Mouse (Mus musculus) MEL (cell line): ENCODE measurements around the gene Grcc10.

Experiments
- CTCF ChIP-seq, 3 experiments: IDR thresholded peaks in 2 of 3; conservative IDR thresholded peaks in 1 of 3; 2 replicates each; pipeline ENCODE4 v1.5.1; 2011 to 2012; ENCODE audit warnings: low read length in 3 of 3, low read depth in 2 of 3, mild to moderate bottlenecking in 2 of 3, improper control_type of control experiment in 1 of 3, inconsistent platforms in 1 of 3, mixed read lengths in 1 of 3, moderate library complexity in 1 of 3; ENCODE audit not compliant: control insufficient read depth in 1 of 3, insufficient read depth in 1 of 3, poor library complexity in 1 of 3, severe bottlenecking in 1 of 3
- E2F4 ChIP-seq: IDR thresholded peaks from 2 replicates; pipeline ENCODE4 v1.6.1; 2011; ENCODE audit warnings: low read depth, low read length, improper control_type of control experiment, borderline replicate concordance
- MAFK ChIP-seq: IDR thresholded peaks from 2 replicates; pipeline ENCODE4 v1.6.1; 2011; ENCODE audit warnings: low read depth, mild to moderate bottlenecking, low read length, improper control_type of control experiment, borderline replicate concordance
- POLR2A ChIP-seq, 2 experiments: IDR thresholded peaks; 2 replicates each; pipeline ENCODE4 v1.6.1; 2011 to 2012; ENCODE audit warnings: low read length in 2 of 2, mild to moderate bottlenecking in 2 of 2, control low read depth in 1 of 2, improper control_type of control experiment in 1 of 2, low read depth in 1 of 2, moderate library complexity in 1 of 2; ENCODE audit not compliant: control insufficient read depth in 1 of 2, insufficient read depth in 1 of 2, poor library complexity in 1 of 2
- RCOR1 ChIP-seq: IDR thresholded peaks from 2 replicates; pipeline ENCODE4 v1.6.1; 2012; ENCODE audit warnings: low read depth, mild to moderate bottlenecking, inconsistent platforms, low read length, improper control_type of control experiment
- TCF12 ChIP-seq: IDR thresholded peaks from 2 replicates; pipeline ENCODE4 v1.6.1; 2014; ENCODE audit warnings: low read depth, mild to moderate bottlenecking, inconsistent platforms, low read length, improper control_type of control experiment, moderate library complexity
- USF1 ChIP-seq: IDR thresholded peaks from 2 replicates; pipeline ENCODE4 v1.6.1; 2014; ENCODE audit warnings: low read depth, mild to moderate bottlenecking, inconsistent platforms, low read length, improper control_type of control experiment, moderate library complexity
- ZNF384 ChIP-seq: IDR thresholded peaks from 2 replicates; pipeline ENCODE4 v1.6.1; 2012; ENCODE audit warnings: low read depth, mild to moderate bottlenecking, inconsistent platforms, low read length, improper control_type of control experiment

- TF ChIP-seq CTCF (IDR thresholded peaks at IDR 0.05 in 2 of 3, conservative IDR thresholded peaks at IDR 0.05 in 1 of 3; ENCODE audit: control insufficient read depth in 1 of 3, insufficient read depth in 1 of 3, low read depth in 2 of 3, low read length in 3 of 3, poor library complexity in 1 of 3, severe bottlenecking in 1 of 3): peak in 2 of 3 experiments; percentile 13 to 36; a peak in 3 of 6 replicates
- TF ChIP-seq POLR2A (IDR thresholded peaks at IDR 0.05; ENCODE audit: control insufficient read depth in 1 of 2, insufficient read depth in 1 of 2, low read depth in 1 of 2, low read length in 2 of 2, poor library complexity in 1 of 2): no peak; a peak in 1 of 4 replicates
- TF ChIP-seq E2F4: no peak
- no peak for TF ChIP-seq RCOR1
- no peak for TF ChIP-seq TCF12
- TF ChIP-seq USF1: no peak
- TF ChIP-seq ZNF384: no peak
- TF ChIP-seq MAFK: no peak
Observed at GRCm38 (mm10) chr6:124701338-124701737, 39.8 kb downstream of the Grcc10 start.
